Mouse (Mus musculus) left cerebral cortex, adult 2 months (tissue): ENCODE measurements around the gene Dnal4. TPM values are rescaled to one million over a fixed set of nuclear protein-coding genes. Genes with fewer than 3 reads are reported as not detected.

Source experiments
- DNase-seq, 2 experiments: peaks; one replicate each; pipeline ENCODE4 v3.0.0; 2021 to 2022; ENCODE audit warnings: low spot score in 2 of 2, mixed read lengths in 1 of 2; ENCODE audit errors: extremely low spot score in 1 of 2
- H3K27ac ChIP-seq: fragments of 200-600 bp; 2 replicates; pipeline ENCODE4 v1.8.1; 2022
- H3K4me3 ChIP-seq: fragments of 200-600 bp; 2 replicates; pipeline ENCODE4 v1.8.1; 2022
- CTCF ChIP-seq: fragments of 200-600 bp; IDR thresholded peaks from 2 replicates; pipeline ENCODE4 v1.8.1; 2022; ENCODE audit warnings: antibody characterized with exemption, mild to moderate bottlenecking, moderate library complexity
- intact Hi-C: fragments of 180-260 bp; cut with DNase I; formaldehyde crosslinking; loops from one replicate; pipeline ENCODE4 v1.15.1; 2025
- total RNA-seq, 2 experiments: library from RNA; stranded (reverse); gene quantifications; 2 replicates each; pipeline ENCODE4 v1.2.3; 2021

The Dnal4 gene
- total RNA-seq, 2 experiments from 2014 or later, result 53.2 to 54.1 TPM

DNA sequence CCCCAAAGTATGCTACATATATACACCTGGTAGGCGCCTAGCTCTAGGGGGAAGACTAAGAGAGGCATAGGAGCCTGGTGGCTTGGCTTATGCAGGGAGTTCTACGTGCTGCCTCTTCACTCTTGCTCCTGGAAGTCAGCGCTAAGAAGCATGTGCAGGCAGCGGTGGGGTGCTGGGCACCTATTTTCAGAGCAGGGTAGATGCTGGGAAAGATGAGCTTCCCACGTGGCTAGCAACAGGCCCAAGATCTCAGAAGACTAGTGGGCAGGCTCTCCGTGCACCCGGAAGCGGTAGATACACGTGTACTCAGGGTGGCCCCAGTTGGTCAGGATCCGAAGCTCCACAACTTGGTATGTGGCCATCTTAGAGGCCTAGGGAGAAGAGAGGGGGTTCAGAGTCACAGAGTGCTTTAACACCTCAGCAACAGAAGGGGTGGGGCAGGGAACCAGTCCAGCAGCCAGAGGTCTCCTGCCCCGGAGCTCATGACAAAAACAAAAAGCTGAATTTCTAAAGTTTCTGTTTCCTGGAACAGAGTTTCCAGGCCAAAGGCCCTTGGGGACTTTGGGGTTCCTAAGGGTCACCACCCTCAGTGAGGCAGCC lies 52.4 kb downstream of the Dnal4 start:
- intact Hi-C loops, result no loop called here
- TF ChIP-seq CTCF, result no peak
- Histone ChIP-seq H3K27ac (peak overlapping the region; percentile 64), H3K4me3 (no peak overlapping the region)
- DNase-seq, result peak; percentile 52 to 62

DNA sequence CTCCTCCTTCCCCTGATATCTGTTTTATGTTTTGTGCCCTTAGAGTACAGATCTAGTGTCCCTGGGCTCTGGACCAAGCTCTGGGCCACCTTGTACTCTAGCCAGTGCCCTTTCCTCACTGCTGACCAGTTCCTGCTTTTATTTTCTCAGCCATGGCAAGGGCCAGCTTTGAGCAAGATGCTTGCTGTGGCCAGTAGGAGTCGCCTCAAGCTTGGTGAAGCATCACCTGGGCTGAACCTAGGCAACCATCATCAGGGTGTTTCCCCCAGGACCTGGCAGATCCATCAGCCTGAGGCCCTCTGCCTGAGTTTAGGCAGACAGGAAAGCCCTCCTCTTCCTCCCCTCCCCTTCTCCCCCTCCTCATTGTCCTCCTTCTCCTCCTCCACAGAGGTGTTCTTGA lies 54.2 kb downstream of the Dnal4 start:
- peak; percentile 63 for TF ChIP-seq CTCF
- Histone ChIP-seq H3K4me3 (no peak overlapping the region), H3K27ac (no peak overlapping the region)
- no peak for DNase-seq
- intact Hi-C loops, result no loop called here

DNA sequence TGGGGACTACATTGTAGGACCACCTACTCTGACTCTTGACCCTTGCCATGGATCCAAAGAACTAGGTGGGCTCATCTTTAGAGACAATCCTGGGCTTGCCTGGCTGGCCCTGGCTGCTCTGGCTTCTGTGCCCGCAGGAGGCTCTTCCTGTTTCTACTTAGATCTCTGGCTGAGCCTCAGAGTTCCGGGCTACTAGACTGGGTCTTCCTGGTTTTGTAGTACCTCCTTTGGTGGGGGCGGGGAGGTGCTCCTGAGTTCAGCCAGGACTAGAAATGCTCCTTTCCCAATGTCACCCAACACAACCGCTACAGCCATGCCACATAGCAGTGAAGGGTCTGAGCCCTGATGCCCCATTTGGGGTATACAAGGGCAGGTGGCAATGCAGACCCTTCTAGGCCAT lies 56.9 kb downstream of the Dnal4 start:
- Histone ChIP-seq H3K4me3 (no peak overlapping the region), H3K27ac (no peak overlapping the region)
- no peak for DNase-seq
- TF ChIP-seq CTCF, result no peak
- intact Hi-C loops, result no loop called here

DNA sequence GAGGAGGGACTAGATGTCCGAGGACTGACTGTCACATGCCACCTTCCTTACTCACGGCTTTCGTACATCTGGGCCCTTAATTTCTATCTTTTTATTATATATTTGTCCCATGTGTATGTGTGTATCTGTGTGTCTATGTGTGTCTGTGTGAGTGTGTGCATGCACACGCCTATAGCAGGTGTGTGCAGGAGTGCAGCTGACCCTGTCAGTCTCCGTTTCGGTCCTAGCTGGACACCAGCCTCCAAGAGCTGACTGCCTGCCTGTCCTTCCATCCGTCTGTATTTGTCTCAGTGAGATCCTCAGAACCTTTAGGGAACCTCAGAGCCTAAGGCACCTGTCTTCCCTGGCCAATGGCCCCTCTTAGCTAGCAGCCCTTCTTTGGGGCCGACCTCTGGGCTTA lies 57.4 kb downstream of the Dnal4 start:
- Histone ChIP-seq H3K27ac (no peak overlapping the region), H3K4me3 (no peak overlapping the region)
- intact Hi-C loops, result no loop called here
- no peak for DNase-seq
- TF ChIP-seq CTCF, result no peak

GRCm38 (mm10) chr15:79716710-79717109 lies 60.9 kb downstream of the Dnal4 start:
- intact Hi-C loops, result no loop called here
- no peak for DNase-seq
- no peak for TF ChIP-seq CTCF
- no peak overlapping the region for H3K4me3 ChIP-seq
- H3K27ac ChIP-seq, result no peak overlapping the region

- no peak for TF ChIP-seq CTCF
- no peak overlapping the region for H3K4me3 ChIP-seq
- H3K27ac ChIP-seq, result no peak overlapping the region
- intact Hi-C loops, result no loop called here
- DNase-seq, result no peak
These were observed 62.0 kb downstream of the Dnal4 start for GRCm38 (mm10) chr15:79715646-79716045.

Other genes with a start within 250 kb of the Dnal4 start
- gene Ddx17, start 231.1 kb downstream of the Dnal4 start, total RNA-seq, result 100 to 1,000 TPM; 323 to 340 TPM
- under 1 TPM; 0.66 to 0.91 TPM for gene Dmc1, start 172.7 kb downstream of the Dnal4 start, total RNA-seq
- 10 to 100 TPM; 12.9 to 13.6 TPM for gene Fam227a, start 118.9 kb downstream of the Dnal4 start, total RNA-seq
- 10 to 100 TPM; 42.6 to 49.4 TPM for gene Cby1, start 118.7 kb downstream of the Dnal4 start, total RNA-seq
- gene Tomm22, start 107.0 kb downstream of the Dnal4 start, total RNA-seq, result 10 to 100 TPM; 81.8 to 96.6 TPM
- 10 to 100 TPM; 64.3 to 68.0 TPM for gene Josd1, start 89.9 kb downstream of the Dnal4 start, total RNA-seq
- gene Gtpbp1, start 87.0 kb downstream of the Dnal4 start, total RNA-seq, result 10 to 100 TPM; 54.2 to 58.0 TPM
- 10 to 100 TPM; 43.9 to 46.5 TPM for gene Sun2, start 35.3 kb downstream of the Dnal4 start, total RNA-seq
- 100 to 1,000 TPM; 800 to 813 TPM for gene Nptxr, start 26.9 kb upstream of the Dnal4 start, total RNA-seq
- gene Npcd, start 56.4 kb upstream of the Dnal4 start, total RNA-seq, result 10 to 100 TPM in 1 of 2 experiments, 1 to 10 TPM in 1; 9.7 to 19.7 TPM
- gene Cbx6, start 56.8 kb upstream of the Dnal4 start, total RNA-seq, result 100 to 1,000 TPM; 370 to 387 TPM
- 1 to 10 TPM; 5.1 to 6.1 TPM for gene Apobec3, start 113.8 kb upstream of the Dnal4 start, total RNA-seq
- 10 to 100 TPM; 52.3 to 52.6 TPM for gene Cbx7, start 193.3 kb upstream of the Dnal4 start, total RNA-seq
- gene Pdgfb, start 237.1 kb upstream of the Dnal4 start, total RNA-seq, result 10 to 100 TPM; 32.7 to 41.7 TPM